21 mouse cellular contexts compared by ENCODE assay signal in the genomic region with DNA sequence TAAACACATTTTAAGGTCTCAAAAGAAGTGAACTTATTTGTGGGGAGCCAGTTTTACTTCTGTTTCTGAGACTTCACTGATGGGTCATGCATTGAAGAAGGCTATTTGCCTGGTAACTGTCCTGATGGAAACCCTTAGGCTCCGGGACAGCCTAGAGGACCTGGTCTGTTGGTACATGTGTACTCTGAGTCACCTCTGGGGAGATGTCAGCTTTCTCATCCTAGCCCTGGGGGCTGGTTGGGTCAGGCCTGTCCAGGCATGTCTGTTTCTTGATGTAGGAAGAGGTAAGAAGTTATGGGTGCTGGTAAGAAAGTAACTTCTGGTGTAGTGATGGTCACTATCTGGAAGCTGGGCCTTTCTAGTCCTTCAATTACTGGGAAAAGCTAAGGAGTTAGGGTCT. TPM values are rescaled to one million over a fixed set of nuclear protein-coding genes. Genes with fewer than 3 reads are reported as not detected.
"Had no signal": no experiment of that assay in that cellular context is flagged by ENCODE, and none has a peak within 500 bp of the region (broad histone marks: within the 10 kb centered on the region; RNA-seq: fewer than 3 reads in every experiment).

No protein-coding gene starts in this region.

- DNase-seq: liver, embryonic 13.5 days; liver, postnatal 0 days; lung, adult 2 months; lung, postnatal 4 days; midbrain, embryonic 14.5 days; right cerebral cortex, postnatal 14 days; thymus, adult 2 months; thymus, postnatal 25 days; thymus, postnatal 4 days had no signal

- H3K27ac ChIP-seq: liver, embryonic 13.5 days; liver, embryonic 15.5 days; lung, embryonic 15.5 days; midbrain, embryonic 10.5 days; midbrain, embryonic 12.5 days; neural tube, embryonic 13.5 days; neural tube, embryonic 15.5 days; stomach, embryonic 15.5 days had no signal

- H3K9ac ChIP-seq: liver, embryonic 13.5 days; liver, embryonic 15.5 days; liver, postnatal 0 days; lung, embryonic 15.5 days; midbrain, embryonic 12.5 days; neural tube, embryonic 13.5 days; neural tube, embryonic 15.5 days; stomach, embryonic 15.5 days had no signal

- H3K9me3 ChIP-seq: liver, embryonic 13.5 days; liver, embryonic 15.5 days; lung, embryonic 15.5 days; midbrain, embryonic 10.5 days; midbrain, embryonic 12.5 days; neural tube, embryonic 13.5 days; neural tube, embryonic 15.5 days; stomach, embryonic 15.5 days had no signal

- H3K27me3 ChIP-seq: liver, embryonic 13.5 days; liver, embryonic 15.5 days; lung, embryonic 15.5 days; midbrain, embryonic 12.5 days; neural tube, embryonic 13.5 days; neural tube, embryonic 15.5 days; stomach, embryonic 15.5 days had no signal

- ATAC-seq: lung, postnatal 0 days; midbrain, embryonic 16.5 days had no signal

- H3K36me3 ChIP-seq: liver, embryonic 13.5 days; liver, embryonic 15.5 days; lung, embryonic 15.5 days; midbrain, embryonic 10.5 days; midbrain, embryonic 12.5 days; neural tube, embryonic 13.5 days; neural tube, embryonic 15.5 days; stomach, embryonic 15.5 days had no signal

- H3K4me3 ChIP-seq: liver, embryonic 13.5 days; liver, embryonic 15.5 days; lung, embryonic 15.5 days; midbrain, embryonic 10.5 days; midbrain, embryonic 12.5 days; myocyte; neural tube, embryonic 13.5 days; neural tube, embryonic 15.5 days; stomach, embryonic 15.5 days had no signal

- H3K4me2 ChIP-seq: liver, embryonic 13.5 days; liver, embryonic 15.5 days; lung, embryonic 15.5 days; midbrain, embryonic 12.5 days; neural tube, embryonic 13.5 days; neural tube, embryonic 15.5 days; stomach, embryonic 15.5 days had no signal

- H3K4me1 ChIP-seq: liver, embryonic 13.5 days; liver, embryonic 15.5 days; midbrain, embryonic 10.5 days; midbrain, embryonic 12.5 days; neural tube, embryonic 13.5 days; neural tube, embryonic 15.5 days; stomach, embryonic 15.5 days had no signal

RNA-seq across cellular contexts. Expression of gene Gm32742, which starts 10.4 kb away (rescaled TPM):
- total RNA-seq: megakaryocyte, adult 5-6 weeks had no signal
- polyA plus RNA-seq: liver, embryonic 13.5 days; liver, embryonic 15.5 days; liver, postnatal 0 days; midbrain, embryonic 10.5 days; midbrain, embryonic 12.5 days; neural tube, embryonic 11.5 days; neural tube, embryonic 15.5 days had no signal

RNA-seq across cellular contexts. Expression of gene Pou2af1, which starts 37.8 kb away (rescaled TPM):
- polyA plus RNA-seq: midbrain, embryonic 10.5 days; midbrain, embryonic 12.5 days; neural tube, embryonic 11.5 days; neural tube, embryonic 13.5 days had no signal
